Mouse (Mus musculus) neural tube, embryonic 12.5 days (tissue): ENCODE results near the gene Gm20388. TPM values are rescaled to one million over a fixed set of nuclear protein-coding genes. Genes with fewer than 3 reads are reported as not detected.
"Not testable (repeated sequence)": the region's sequence is repeated elsewhere in the genome, so short reads cannot be mapped to it uniquely, and the experiment has no call there.

ENCODE experiments used
- ATAC-seq: fragments of 200-750 bp; cut with Nextera tagmentation; 2 replicates; pipeline ENCODE4 v1.8.0; 2017; ENCODE audit warnings: low read depth, mild to moderate bottlenecking, moderate TSS enrichment, moderate library complexity; ENCODE audit not compliant: low FRiP score
- H3K27ac ChIP-seq: fragments of 300-500 bp; sonication (generic); 2 replicates; pipeline ENCODE4 v1.5.1; 2016
- H3K27me3 ChIP-seq: fragments of 300-500 bp; sonication (generic); replicated peaks from 2 replicates; pipeline ENCODE4 v1.6.1; 2016; ENCODE audit warnings: mild to moderate bottlenecking
- H3K36me3 ChIP-seq: fragments of 300-500 bp; sonication (generic); 2 replicates; pipeline ENCODE4 v1.6.1; 2016; ENCODE audit warnings: mild to moderate bottlenecking
- H3K4me1 ChIP-seq: fragments of 300-500 bp; sonication (generic); 2 replicates; pipeline ENCODE4 v1.6.1; 2016
- H3K4me2 ChIP-seq: fragments of 300-500 bp; sonication (generic); replicated peaks from 2 replicates; pipeline ENCODE4 v1.6.1; 2016; ENCODE audit warnings: mild to moderate bottlenecking
- H3K4me3 ChIP-seq: fragments of 300-500 bp; sonication (generic); 2 replicates; pipeline ENCODE4 v1.5.1; 2016
- H3K9ac ChIP-seq: fragments of 300-500 bp; sonication (generic); 2 replicates; pipeline ENCODE4 v1.6.1; 2016; ENCODE audit warnings: mild to moderate bottlenecking
- H3K9me3 ChIP-seq: fragments of 300-500 bp; sonication (generic); 2 replicates; pipeline ENCODE4 v1.6.1; 2016; ENCODE audit warnings: mild to moderate bottlenecking
- WGBS: fragments of 180-500 bp; shearing (Covaris S2); methylation state at CpG from one replicate; pipeline ENCODE4 v1.1.7; 2016; 5-methylcytosine and 5-hydroxymethylcytosine counted together
- polyA plus RNA-seq: library from polyadenylated mRNA; unstranded; fragments of >200 nt; fragmentation: Nextera tagmentation; extraction: Ambion mirVana; gene quantifications from 2 replicates; pipeline ENCODE4 v1.2.1, GENCODE M21; 2016

Gene Gm20388
- polyA plus RNA-seq, 1 experiment from 2014 or later = not detected

GRCm38 (mm10) chr8:124011989-124012586 lies 4101.4 kb downstream of the Gm20388 start:
- Histone ChIP-seq H3K36me3 (peaks cover 27% of the 10 kb centered on the region), H3K4me2 (no peak overlapping the region), H3K27ac (no peak overlapping the region), H3K9me3 (no peaks in the 10 kb centered on the region), H3K4me1 (no peaks in the 10 kb centered on the region), H3K9ac (no peak overlapping the region), H3K27me3 (no peaks in the 10 kb centered on the region), H3K4me3 (no peak overlapping the region)
- WGBS = 94% methylated on average over 3 of the region's 3 CpGs
- no peak for ATAC-seq

DNA sequence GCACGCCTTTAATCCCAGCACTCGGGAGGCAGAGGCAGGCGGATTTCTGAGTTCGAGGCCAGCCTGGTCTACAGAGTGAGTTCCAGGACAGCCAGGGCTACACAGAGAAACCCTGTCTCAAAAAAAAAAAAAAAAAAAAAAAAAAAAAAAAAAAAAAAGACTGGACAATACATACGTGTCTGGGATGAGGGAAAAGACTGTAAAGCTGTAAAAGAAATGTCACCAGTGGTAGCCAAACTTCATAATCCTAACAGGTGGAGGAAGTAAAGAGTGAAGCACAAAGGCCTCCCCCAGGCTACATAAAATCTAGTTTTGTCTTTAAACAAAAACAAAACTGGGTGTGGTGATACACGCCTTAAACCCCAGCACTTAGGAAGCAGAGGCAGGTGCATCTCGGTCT lies 4103.7 kb downstream of the Gm20388 start:
- H3K27me3 ChIP-seq, H3K4me1 ChIP-seq, H3K27ac ChIP-seq, H3K4me3 ChIP-seq, H3K9ac ChIP-seq, H3K36me3 ChIP-seq, H3K4me2 ChIP-seq, ATAC-seq, H3K9me3 ChIP-seq: not testable (repeated sequence)
- 93% methylated on average over 7 of the region's 7 CpGs for WGBS

GRCm38 (mm10) chr8:124014751-124015150 lies 4104.1 kb downstream of the Gm20388 start:
- ATAC-seq = no peak
- H3K27me3 ChIP-seq = no peaks in the 10 kb centered on the region
- H3K36me3 ChIP-seq = peaks cover 2% of the 10 kb centered on the region; the same call in 1 of the 2 replicates
- H3K9me3 ChIP-seq = no peaks in the 10 kb centered on the region
- no peak overlapping the region for H3K4me3 ChIP-seq
- H3K9ac ChIP-seq = no peak overlapping the region
- no peak overlapping the region for H3K4me2 ChIP-seq
- no peak overlapping the region for H3K27ac ChIP-seq
- peaks cover 6% of the 10 kb centered on the region for H3K4me1 ChIP-seq
- 91% methylated on average over 3 of the region's 3 CpGs for WGBS

GRCm38 (mm10) chr8:124019782-124020181 lies 4109.1 kb downstream of the Gm20388 start:
- WGBS = 40% methylated on average over 13 of the region's 13 CpGs
- no peak for ATAC-seq
- 0 out of 2 replicates have a peak overlapping the region, but pooled peaks have one; percentile 77 for H3K4me3 ChIP-seq

GRCm38 (mm10) chr8:124020439-124021236 lies 4110.0 kb downstream of the Gm20388 start:
- H3K4me2 ChIP-seq = peak overlapping the region; percentile 83
- no peaks in the 10 kb centered on the region for H3K27me3 ChIP-seq
- H3K9me3 ChIP-seq = no peaks in the 10 kb centered on the region
- peaks cover 21% of the 10 kb centered on the region for H3K4me1 ChIP-seq
- 1% methylated on average over 73 of the region's 87 CpGs for WGBS
- H3K9ac ChIP-seq = peak overlapping the region; percentile 80
- ATAC-seq = peak; percentile 91
- H3K36me3 ChIP-seq = peaks cover 9% of the 10 kb centered on the region
- H3K27ac ChIP-seq = peak overlapping the region; percentile 91
- peak overlapping the region; percentile 77 for H3K4me3 ChIP-seq

More at GRCm38 (mm10) chr8:124019782-124020181, 4109.1 kb downstream of the Gm20388 start:
- H3K27ac ChIP-seq = no peak overlapping the region
- H3K27me3 ChIP-seq = no peaks in the 10 kb centered on the region
- peaks cover 21% of the 10 kb centered on the region for H3K4me1 ChIP-seq
- H3K36me3 ChIP-seq = peaks cover 7% of the 10 kb centered on the region; the same call in 1 of the 2 replicates
- H3K9ac ChIP-seq = 0 out of 2 replicates have a peak overlapping the region, but pooled peaks have one; percentile 21
- peak overlapping the region; percentile 83 for H3K4me2 ChIP-seq
- no peaks in the 10 kb centered on the region for H3K9me3 ChIP-seq

DNA sequence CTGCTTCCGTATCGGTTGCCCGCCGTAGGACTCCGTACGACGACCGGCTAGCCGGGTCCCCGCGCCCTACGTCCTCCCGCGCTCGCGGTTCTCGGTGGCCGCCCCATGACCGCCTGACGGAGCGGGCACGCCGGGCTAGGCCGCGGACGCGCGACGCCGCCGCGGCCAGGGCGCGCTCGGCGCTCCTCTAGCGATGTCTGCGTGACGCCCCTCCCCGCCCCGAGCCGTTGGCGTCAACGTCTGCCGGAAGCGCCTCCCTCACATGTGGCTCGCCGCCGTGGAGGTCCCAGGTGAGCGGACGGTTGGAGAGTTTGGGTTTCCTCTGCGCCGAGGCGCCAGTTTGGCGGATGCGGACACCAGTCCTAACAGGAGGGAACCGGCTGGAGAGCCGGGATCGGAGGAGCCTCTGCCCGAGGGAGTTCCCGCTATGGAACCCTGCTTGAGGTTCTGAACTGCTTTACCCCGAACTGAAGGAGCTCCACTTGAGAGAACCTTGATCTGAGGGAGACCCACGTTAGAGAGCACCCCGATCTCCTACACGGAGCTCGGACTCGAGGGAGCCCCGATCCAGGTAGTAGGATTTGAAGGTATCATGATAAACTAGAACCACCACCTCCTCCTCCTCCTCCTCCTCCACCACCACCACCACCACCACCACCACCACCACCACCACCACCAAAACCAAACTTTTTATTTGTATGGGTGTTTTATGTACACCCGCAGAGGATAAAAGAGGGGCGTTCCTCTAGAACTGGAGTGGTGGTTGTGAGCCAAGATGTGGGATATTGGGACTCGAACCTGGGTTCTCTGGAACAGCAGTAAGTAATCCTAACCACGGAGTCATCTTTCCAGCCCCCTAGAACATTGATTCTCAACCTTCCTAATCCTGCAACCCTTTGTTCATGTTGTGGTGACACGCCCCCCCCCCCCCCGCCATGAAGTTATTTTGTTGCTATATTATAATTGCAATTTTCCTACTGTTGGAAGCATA lies 4110.9 kb downstream of the Gm20388 start, which contains the start of the genes Taf5l and Urb2:
Gene Taf5l (minus strand): TSS at position 161 of the 991 bp plus-strand sequence.
Gene Urb2 (plus strand): TSS at position 272 of the 991 bp plus-strand sequence.
- H3K4me3 ChIP-seq = peak within 1 kb of the TSS; percentile 77
- H3K27me3 ChIP-seq = no peaks in the 10 kb centered on the region
- peak within 1 kb of the TSS; percentile 80 for H3K9ac ChIP-seq
- ATAC-seq = peak; percentile 92
- peak within 1 kb of the TSS; percentile 91 for H3K27ac ChIP-seq
- WGBS = 2% methylated on average over 74 of the region's 74 CpGs
- H3K4me1 ChIP-seq = peaks cover 21% of the 10 kb centered on the region
- no peaks in the 10 kb centered on the region for H3K9me3 ChIP-seq
- peak within 1 kb of the TSS; percentile 83 for H3K4me2 ChIP-seq
- peaks cover 14% of the 10 kb centered on the region for H3K36me3 ChIP-seq

DNA sequence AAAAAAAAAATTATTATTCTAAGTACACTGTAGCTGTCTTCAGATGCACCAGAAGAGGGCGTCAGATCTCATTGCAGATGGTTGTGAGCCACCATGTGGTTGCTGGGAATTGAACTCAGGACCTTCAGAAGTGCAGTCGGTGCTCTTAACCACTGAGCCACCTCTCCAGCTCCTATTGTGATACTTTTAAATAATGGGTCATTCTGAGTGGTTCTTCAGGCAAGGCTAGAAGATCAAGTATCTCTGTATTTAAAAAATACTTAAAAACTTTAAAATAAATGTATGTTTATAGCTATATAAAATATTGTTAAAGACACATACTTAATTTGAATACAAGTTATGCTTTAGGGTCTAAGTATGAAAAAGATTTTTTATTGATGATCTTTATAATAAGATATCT lies 4115.6 kb downstream of the Gm20388 start:
- H3K36me3 ChIP-seq = peaks cover 51% of the 10 kb centered on the region
- H3K27ac ChIP-seq, H3K4me3 ChIP-seq, H3K4me2 ChIP-seq, H3K9ac ChIP-seq, H3K27me3 ChIP-seq, H3K4me1 ChIP-seq, H3K9me3 ChIP-seq, ATAC-seq: not testable (repeated sequence)
- WGBS = 71% methylated on average over 2 of the region's 2 CpGs

- no peak for ATAC-seq
- Histone ChIP-seq H3K4me3 (no peak overlapping the region), H3K36me3 (peaks cover 57% of the 10 kb centered on the region), H3K4me2 (no peak overlapping the region), H3K27me3 (no peaks in the 10 kb centered on the region), H3K4me1 (no peaks in the 10 kb centered on the region), H3K9me3 (no peaks in the 10 kb centered on the region), H3K27ac (no peak overlapping the region), H3K9ac (no peak overlapping the region)
- 90% methylated on average over 6 of the region's 6 CpGs for WGBS
Measured at GRCm38 (mm10) chr8:124027831-124028230, 4117.2 kb downstream of the Gm20388 start.

GRCm38 (mm10) chr8:124033400-124033799 lies 4122.8 kb downstream of the Gm20388 start:
- Histone ChIP-seq H3K27me3 (no peaks in the 10 kb centered on the region), H3K9ac (no peak overlapping the region), H3K9me3 (no peaks in the 10 kb centered on the region), H3K4me1 (no peaks in the 10 kb centered on the region), H3K27ac (no peak overlapping the region), H3K4me2 (no peak overlapping the region), H3K4me3 (no peak overlapping the region), H3K36me3 (peaks cover 81% of the 10 kb centered on the region)
- no peak for ATAC-seq
- WGBS = 73% methylated on average over 5 of the region's 5 CpGs

DNA sequence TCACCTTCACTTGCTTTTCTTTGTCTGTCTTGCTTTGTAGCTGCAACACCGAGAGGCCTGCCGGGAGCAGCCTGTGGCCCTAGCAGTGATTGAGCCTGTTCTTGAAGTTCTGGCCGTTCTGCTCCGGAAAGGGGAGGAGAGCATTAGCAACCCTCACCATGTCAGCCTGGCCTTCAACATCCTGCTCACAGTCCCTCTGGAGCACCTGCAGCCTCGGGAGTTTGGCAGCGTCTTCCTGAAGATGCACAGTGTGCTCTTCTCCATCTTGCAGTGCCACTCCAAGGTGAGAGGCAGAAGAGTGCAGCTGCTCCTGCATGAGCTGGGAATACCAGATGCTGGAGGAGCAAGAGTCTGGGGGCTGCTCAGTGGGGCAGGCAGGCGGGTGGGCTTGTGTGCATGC lies 4127.5 kb downstream of the Gm20388 start:
- no peak for ATAC-seq
- H3K36me3 ChIP-seq = peaks cover 73% of the 10 kb centered on the region
- 96% methylated on average over 7 of the region's 7 CpGs for WGBS

DNA sequence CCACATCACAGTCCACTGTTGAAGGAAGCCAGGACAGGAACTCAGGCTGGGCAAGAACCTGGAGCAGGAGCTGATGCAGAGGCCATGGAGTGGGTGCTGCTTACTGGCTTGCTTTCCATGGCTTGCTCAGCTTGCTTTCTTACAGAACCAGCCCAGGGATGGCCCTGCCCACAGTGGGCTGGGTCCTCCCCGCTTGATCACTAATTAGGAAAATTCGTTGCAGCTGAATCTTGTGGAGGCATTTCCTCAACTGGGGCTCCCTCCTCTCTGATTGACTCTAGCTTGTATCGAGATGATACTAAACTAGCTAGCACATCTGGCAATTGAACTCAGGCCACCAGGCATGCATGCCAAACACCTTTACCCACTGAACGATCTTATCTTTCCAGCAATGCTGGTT lies 4128.7 kb downstream of the Gm20388 start:
- 88% methylated on average over 4 of the region's 4 CpGs for WGBS
- H3K4me3 ChIP-seq = no peak overlapping the region
- no peaks in the 10 kb centered on the region for H3K27me3 ChIP-seq
- H3K9me3 ChIP-seq = no peaks in the 10 kb centered on the region
- no peak overlapping the region for H3K4me2 ChIP-seq
- H3K27ac ChIP-seq = no peak overlapping the region
- ATAC-seq = no peak
- H3K36me3 ChIP-seq = peaks cover 68% of the 10 kb centered on the region
- H3K9ac ChIP-seq = no peak overlapping the region
- no peaks in the 10 kb centered on the region for H3K4me1 ChIP-seq

More for the DNA sequence above, 4127.5 kb downstream of the Gm20388 start:
- Histone ChIP-seq H3K27ac (no peak overlapping the region), H3K9ac (no peak overlapping the region), H3K4me2 (no peak overlapping the region), H3K4me3 (no peak overlapping the region), H3K27me3 (no peaks in the 10 kb centered on the region), H3K4me1 (no peaks in the 10 kb centered on the region), H3K9me3 (no peaks in the 10 kb centered on the region)
